Mouse (Mus musculus) ovary, postnatal 10 days (tissue): ENCODE measurements around the gene Pctp.

ENCODE experiments used
- DNase-seq: peaks from one replicate; pipeline ENCODE4 v3.0.0; 2022; ENCODE audit warnings: low spot score

Gene Pctp

DNA sequence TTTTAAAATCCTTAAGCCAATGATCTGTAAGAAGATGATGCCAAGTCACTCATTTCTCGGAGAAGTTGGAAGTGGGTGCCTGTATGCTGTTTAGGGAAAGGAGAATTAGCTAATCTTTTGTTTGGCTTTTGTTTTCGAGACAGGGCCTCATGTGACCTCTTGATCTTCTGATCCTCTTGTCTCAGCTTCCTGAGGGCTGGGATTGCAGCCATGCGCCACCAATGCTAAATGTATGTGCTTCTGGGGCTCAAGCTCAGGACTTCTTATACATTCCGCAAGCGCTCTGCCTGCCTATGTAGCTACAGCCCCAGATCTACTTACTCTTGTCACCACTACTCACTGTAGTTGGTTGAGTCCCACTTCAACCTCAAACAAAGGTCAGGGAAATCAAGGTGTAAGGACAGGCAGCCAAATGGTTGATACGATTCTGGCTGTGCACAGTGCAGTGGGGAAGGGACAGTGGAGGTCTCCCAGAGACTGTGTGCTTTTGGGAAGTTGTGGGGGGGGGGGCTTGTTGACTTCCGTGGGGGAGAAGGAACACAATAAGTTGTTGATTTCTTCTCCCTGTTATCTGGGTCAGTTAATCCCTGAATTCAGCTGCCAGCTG, 24.8 kb downstream of the Pctp start:
- DNase-seq, result no peak

DNA sequence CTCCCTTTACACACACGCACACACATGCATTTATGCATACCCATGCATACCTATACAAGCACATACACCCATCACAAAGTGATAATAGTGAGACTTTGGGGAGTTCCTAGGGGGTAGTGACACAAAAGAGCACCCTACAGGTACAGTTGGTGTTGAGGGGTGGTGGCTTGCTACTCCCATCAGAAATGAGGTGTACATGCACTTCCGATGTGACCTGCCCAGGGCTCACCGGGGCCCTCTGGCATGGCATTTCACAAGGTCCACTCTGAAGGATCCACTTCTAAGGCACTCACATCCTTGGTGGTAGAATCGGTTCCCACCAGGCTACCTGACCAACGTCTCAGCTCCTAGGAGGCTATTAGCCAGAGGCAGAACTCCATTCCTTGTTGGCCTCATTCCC, 26.3 kb downstream of the Pctp start:
- DNase-seq, result no peak

- no peak for DNase-seq
These were observed 31.4 kb downstream of the Pctp start for GRCm38 (mm10) chr11:89971296-89971695.

DNA sequence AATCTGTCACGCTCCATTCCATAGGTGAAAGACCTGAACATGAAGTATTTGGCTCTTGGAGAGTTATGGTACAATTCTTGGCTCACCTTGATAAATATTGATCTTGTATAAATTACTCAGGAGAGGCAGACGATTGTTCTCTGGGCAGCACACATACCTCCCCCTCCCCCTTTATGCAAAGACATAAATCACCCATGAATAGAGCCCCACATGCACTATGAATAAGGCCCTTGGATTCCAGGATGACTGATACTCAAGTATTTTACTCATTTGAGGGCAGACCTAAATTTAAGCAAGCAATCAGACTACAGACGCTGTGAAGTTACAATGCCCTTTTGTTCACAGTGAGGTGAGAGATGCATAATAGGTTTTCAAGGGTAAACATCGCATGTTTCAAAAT, 32.0 kb downstream of the Pctp start:
- no peak for DNase-seq

DNA sequence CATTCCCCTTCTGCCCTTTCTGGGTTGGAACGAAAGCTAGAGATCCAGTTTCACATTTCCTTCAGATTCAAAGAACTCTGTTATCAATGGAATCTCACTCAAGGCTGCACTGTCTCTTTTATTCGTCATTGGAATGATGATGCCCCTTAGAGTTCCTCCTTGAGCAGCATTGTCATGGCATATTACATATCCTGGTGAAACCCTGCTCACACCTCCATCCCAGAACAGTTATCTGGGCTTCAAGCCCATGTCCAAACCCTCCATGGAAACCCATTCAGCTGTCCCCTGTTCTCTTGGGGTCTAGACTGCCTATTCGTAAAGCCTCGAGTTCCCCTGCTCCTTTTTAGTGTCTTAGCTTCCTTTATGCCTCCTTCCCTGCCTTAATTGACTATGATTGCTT, 33.6 kb downstream of the Pctp start:
- no peak for DNase-seq

DNA sequence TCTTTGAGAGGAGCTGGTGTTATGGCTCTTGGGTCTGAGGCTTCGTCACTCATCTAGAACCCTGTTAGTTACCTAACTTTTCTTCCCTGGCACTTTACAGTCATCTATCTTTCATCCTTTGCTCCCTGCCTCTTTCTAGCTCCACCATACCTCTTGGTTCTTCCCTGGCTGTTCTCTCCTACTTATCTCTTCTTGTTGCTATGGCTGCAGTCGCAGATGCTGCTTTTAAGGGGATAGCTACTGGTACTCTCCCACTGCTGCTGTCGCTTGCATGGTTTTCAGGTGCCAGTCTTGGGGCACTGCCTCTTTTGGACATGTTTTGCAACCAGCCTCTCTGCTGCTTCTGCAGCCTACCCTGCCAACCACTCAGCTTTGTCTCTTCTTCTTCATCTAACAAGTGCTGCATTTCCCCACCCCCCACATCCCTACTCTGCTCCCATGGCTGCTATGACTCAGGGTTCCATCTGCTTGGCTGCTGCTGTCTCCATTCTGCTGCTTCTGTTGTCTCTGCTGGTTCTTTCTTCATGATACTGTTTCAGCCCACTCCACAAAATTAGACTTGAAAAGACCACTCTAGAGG, 51.9 kb downstream of the Pctp start:
- DNase-seq, result no peak

GRCm38 (mm10) chr11:89947806-89948205, 54.9 kb downstream of the Pctp start:
- DNase-seq, result no peak

GRCm38 (mm10) chr11:89945159-89945558, 57.5 kb downstream of the Pctp start:
- DNase-seq, result no peak

DNA sequence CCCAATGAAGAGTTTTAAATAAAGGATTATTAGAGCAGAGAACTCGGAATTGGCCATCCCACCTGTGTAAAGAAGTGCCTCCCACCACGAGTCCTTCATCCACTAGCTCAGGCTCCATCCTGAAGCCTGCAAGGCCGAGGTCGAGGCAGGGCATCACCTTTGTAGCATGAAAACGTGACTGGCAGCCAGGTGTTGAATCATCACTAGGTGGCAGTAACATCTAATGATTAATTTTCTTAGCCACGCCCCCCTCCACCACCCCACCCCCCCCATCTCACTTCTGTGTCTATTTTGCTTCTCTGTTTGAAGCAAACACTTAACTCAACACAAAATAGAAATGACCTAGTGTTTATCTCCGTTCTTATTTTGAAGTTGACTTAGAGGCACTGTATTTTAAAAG, 65.5 kb downstream of the Pctp start:
- DNase-seq, result no peak
